Comparison of ENCODE assay signal across 26 mouse cellular contexts in the genomic region with DNA sequence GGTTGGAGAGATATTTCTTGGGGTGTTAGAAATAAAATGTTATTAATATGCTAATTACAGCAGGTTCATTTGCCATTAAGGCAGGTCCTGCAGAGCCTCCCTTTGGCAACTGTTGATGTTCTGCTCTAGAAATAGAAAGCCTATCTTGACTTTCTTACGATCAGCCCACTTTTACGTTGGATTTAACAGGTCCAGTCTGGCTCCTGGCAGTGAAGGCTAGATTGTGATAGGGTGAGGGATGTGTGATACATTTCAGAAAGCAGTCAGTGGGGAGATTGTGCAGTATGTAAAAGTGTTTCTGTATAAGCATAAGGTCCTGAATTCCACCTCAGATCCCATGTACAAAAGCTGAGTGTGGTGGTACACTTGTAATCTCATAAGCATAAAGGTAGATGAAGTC.
DNase-seq lines count a peak whose midpoint lies in the region; ATAC-seq lines count a peak whose summit lies in the region.
"Had no signal": no experiment of that assay in that cellular context is flagged by ENCODE, and none has a peak within 500 bp of the region (broad histone marks: within the 10 kb centered on the region; RNA-seq: fewer than 3 reads in every experiment).

No protein-coding gene starts in this region.

- no peak overlapping the region for H3K9ac ChIP-seq in kidney, embryonic 14.5 days (ENCODE audit: low read depth, low read length)
- H3K9ac ChIP-seq: hindbrain, embryonic 13.5 days; limb, embryonic 15.5 days; liver, embryonic 13.5 days; midbrain, embryonic 13.5 days; neural tube, embryonic 13.5 days had no signal

- H3K27ac ChIP-seq in kidney, embryonic 14.5 days (ENCODE audit: low read depth, low read length), result no peak overlapping the region
- H3K27ac ChIP-seq: hindbrain, embryonic 13.5 days; limb, embryonic 10.5 days; limb, embryonic 15.5 days; liver, embryonic 13.5 days; macrophage; midbrain, embryonic 13.5 days; neural tube, embryonic 13.5 days had no signal

- H3K9me3 ChIP-seq in kidney, embryonic 14.5 days (ENCODE audit: control insufficient read depth, low read length), result no peaks in the 10 kb centered on the region
- H3K9me3 ChIP-seq: hindbrain, embryonic 13.5 days; limb, embryonic 10.5 days; limb, embryonic 15.5 days; liver, embryonic 13.5 days; midbrain, embryonic 13.5 days; neural tube, embryonic 13.5 days had no signal

- WGBS in kidney, embryonic 14.5 days, result 86% methylated on average over 2 of the region's 2 CpGs

- H3K36me3 ChIP-seq in kidney, embryonic 14.5 days (ENCODE audit: control insufficient read depth, insufficient read depth, low read length), result no peaks in the 10 kb centered on the region
- H3K36me3 ChIP-seq: hindbrain, embryonic 13.5 days; limb, embryonic 10.5 days; limb, embryonic 15.5 days; liver, embryonic 13.5 days; midbrain, embryonic 13.5 days; neural tube, embryonic 13.5 days had no signal

- DNase-seq in heart, adult 11 months, result peak; percentile 90
- DNase-seq in heart, postnatal 14 days, result no peak
- DNase-seq in kidney, adult 11 months, result peak; percentile 24
- DNase-seq in kidney, postnatal 36 days, result peak; percentile 10 to 26
- DNase-seq in kidney, postnatal 14 days, result no peak
- no peak for DNase-seq in adrenal gland, postnatal 36 days
- DNase-seq in spleen, postnatal 14 days (ENCODE audit: low spot score in 2 of 2), result no peak
- DNase-seq: adrenal gland, adult 8-10 months; cerebellum, adult 11 months; cerebellum, adult 9-10 months; cerebellum, postnatal 36 days; gastrocnemius, postnatal 14 days; layer of hippocampus, adult 9-11 months; liver, embryonic 13.5 days; lung, adult 18-20 months; lung, postnatal 10 days had no signal

- H3K4me2 ChIP-seq in kidney, embryonic 14.5 days (replicated peaks; ENCODE audit: low read depth, low read length), result no peak overlapping the region
- H3K4me2 ChIP-seq: hindbrain, embryonic 13.5 days; limb, embryonic 15.5 days; liver, embryonic 13.5 days; midbrain, embryonic 13.5 days; neural tube, embryonic 13.5 days had no signal

- no peak overlapping the region for H3K4me3 ChIP-seq in kidney, embryonic 14.5 days (ENCODE audit: low read length)
- H3K4me3 ChIP-seq: hindbrain, embryonic 13.5 days; limb, embryonic 10.5 days; limb, embryonic 15.5 days; liver, embryonic 13.5 days; midbrain, embryonic 13.5 days; neural tube, embryonic 13.5 days had no signal

- no peak for ATAC-seq in kidney, embryonic 14.5 days (ENCODE audit: low FRiP score, low TSS enrichment)
- ATAC-seq: forebrain, embryonic 14.5 days; intestine, embryonic 16.5 days; midbrain, embryonic 13.5 days had no signal

- H3K27me3 ChIP-seq in kidney, embryonic 14.5 days (ENCODE audit: control insufficient read depth, insufficient read depth, low read length), result no peaks in the 10 kb centered on the region
- H3K27me3 ChIP-seq: CH12.LX; hindbrain, embryonic 13.5 days; limb, embryonic 15.5 days; liver, embryonic 13.5 days; midbrain, embryonic 13.5 days; neural tube, embryonic 13.5 days had no signal

- intact Hi-C loops in heart, postnatal 14 days (cut with DNase I), result no loop called here

- H3K4me1 ChIP-seq in kidney, embryonic 14.5 days (ENCODE audit: control insufficient read depth, insufficient read depth, low read length), result no peaks in the 10 kb centered on the region
- H3K4me1 ChIP-seq: hindbrain, embryonic 13.5 days; limb, embryonic 10.5 days; limb, embryonic 15.5 days; liver, embryonic 13.5 days; midbrain, embryonic 13.5 days; neural tube, embryonic 13.5 days had no signal

Comparison
In these comparisons a context has a peak if more than half of its experiments do, and no peak if none do; other contexts are left out.
1. DNase-seq: peak in heart, adult 11 months (single experiment), kidney, adult 11 months (single experiment) and kidney, postnatal 36 days (2 of 2); none in heart, postnatal 14 days (0 of 2), kidney, postnatal 14 days (single experiment), adrenal gland, postnatal 36 days (0 of 2) and spleen, postnatal 14 days (0 of 2).